Mouse (Mus musculus) myocyte (in vitro differentiated cells): ENCODE results near the gene Abhd14a. TPM values are rescaled to one million over a fixed set of nuclear protein-coding genes. Genes with fewer than 3 reads are reported as not detected.

ENCODE experiments used
- H3K27me3 ChIP-seq: one replicate; pipeline ENCODE4 v1.6.1; 2011; ENCODE audit not compliant: control insufficient read depth, insufficient read depth, insufficient read length
- H3K36me3 ChIP-seq: one replicate; pipeline ENCODE4 v1.6.1; 2011; ENCODE audit not compliant: control insufficient read depth, insufficient read depth
- H3K4me2 ChIP-seq: one replicate; pipeline ENCODE4 v1.6.1; 2011; ENCODE audit warnings: low read depth, control low read depth
- H3K4me3 ChIP-seq: one replicate; pipeline ENCODE4 v1.5.1; 2011; ENCODE audit warnings: mild to moderate bottlenecking, control low read depth, moderate library complexity
- H3K79me2 ChIP-seq: one replicate; pipeline ENCODE4 v1.6.1; 2011; ENCODE audit not compliant: control insufficient read depth, insufficient read depth
- H3ac ChIP-seq: one replicate; pipeline ENCODE4 v1.6.1; 2011; ENCODE audit not compliant: control insufficient read depth, insufficient read length
- CEBPB ChIP-seq: IDR thresholded peaks from 2 replicates; pipeline ENCODE4 v1.6.1; 2011; ENCODE audit warnings: mild to moderate bottlenecking, moderate library complexity; ENCODE audit not compliant: poor library complexity, insufficient read depth, severe bottlenecking
- E2F4 ChIP-seq: IDR thresholded peaks from one replicate; pipeline ENCODE4 v1.6.1; 2011; ENCODE audit warnings: mild to moderate bottlenecking, control low read depth, moderate library complexity; ENCODE audit not compliant: insufficient read depth
- MAX ChIP-seq: IDR thresholded peaks from one replicate; pipeline ENCODE4 v1.6.1; 2011; ENCODE audit warnings: low read depth, mild to moderate bottlenecking, control low read depth
- MYOD1 ChIP-seq, 3 experiments: IDR thresholded peaks; one replicate each; pipeline ENCODE4 v1.6.1; 2011; ENCODE audit warnings: control low read depth in 2 of 3, low read depth in 2 of 3, mild to moderate bottlenecking in 2 of 3, moderate library complexity in 1 of 3; ENCODE audit not compliant: insufficient read length in 2 of 3, control insufficient read depth in 1 of 3
- MYOG ChIP-seq, 3 experiments: IDR thresholded peaks; one replicate each; pipeline ENCODE4 v1.6.1; 2011; ENCODE audit warnings: control low read depth in 2 of 3, low read depth in 2 of 3, mild to moderate bottlenecking in 2 of 3; ENCODE audit not compliant: insufficient read length in 2 of 3, control insufficient read depth in 1 of 3, insufficient read depth in 1 of 3
- POLR2A ChIP-seq: IDR thresholded peaks from one replicate; pipeline ENCODE4 v1.6.1; 2011; ENCODE audit warnings: low read depth, mild to moderate bottlenecking, control low read depth, moderate library complexity; ENCODE audit not compliant: insufficient read length
- POLR2AphosphoS2 ChIP-seq: IDR thresholded peaks from one replicate; pipeline ENCODE4 v1.6.1; 2011; ENCODE audit warnings: low read depth, control low read depth; ENCODE audit not compliant: insufficient read length
- REST ChIP-seq: IDR thresholded peaks from one replicate; pipeline ENCODE4 v1.6.1; 2011; ENCODE audit warnings: mild to moderate bottlenecking, control low read depth, moderate library complexity; ENCODE audit not compliant: insufficient read depth, insufficient read length
- SRF ChIP-seq: IDR thresholded peaks from one replicate; pipeline ENCODE4 v1.6.1; 2011; ENCODE audit warnings: low read depth; ENCODE audit not compliant: control insufficient read depth, insufficient read length
- TCF12 ChIP-seq: IDR thresholded peaks from one replicate; pipeline ENCODE4 v1.6.1; 2011; ENCODE audit warnings: mild to moderate bottlenecking, control low read depth; ENCODE audit not compliant: poor library complexity, insufficient read depth, severe bottlenecking
- TCF3 ChIP-seq: IDR thresholded peaks from one replicate; pipeline ENCODE4 v1.6.1; 2011; ENCODE audit warnings: low read depth, control low read depth; ENCODE audit not compliant: insufficient read length
- USF1 ChIP-seq: IDR thresholded peaks from one replicate; pipeline ENCODE4 v1.6.1; 2011; ENCODE audit warnings: low read depth, mild to moderate bottlenecking, control low read depth, moderate library complexity
- polyA plus RNA-seq: library from polyadenylated mRNA; unstranded; fragments of >200 nt; fragmentation: generic; extraction: Trizol; gene quantifications from one replicate; pipeline ENCODE4 v1.2.1, GENCODE M21; 2012; ENCODE audit warnings: missing spikeins

Abhd14a gene
- polyA plus RNA-seq, 1 experiment = 19.2 TPM

DNA sequence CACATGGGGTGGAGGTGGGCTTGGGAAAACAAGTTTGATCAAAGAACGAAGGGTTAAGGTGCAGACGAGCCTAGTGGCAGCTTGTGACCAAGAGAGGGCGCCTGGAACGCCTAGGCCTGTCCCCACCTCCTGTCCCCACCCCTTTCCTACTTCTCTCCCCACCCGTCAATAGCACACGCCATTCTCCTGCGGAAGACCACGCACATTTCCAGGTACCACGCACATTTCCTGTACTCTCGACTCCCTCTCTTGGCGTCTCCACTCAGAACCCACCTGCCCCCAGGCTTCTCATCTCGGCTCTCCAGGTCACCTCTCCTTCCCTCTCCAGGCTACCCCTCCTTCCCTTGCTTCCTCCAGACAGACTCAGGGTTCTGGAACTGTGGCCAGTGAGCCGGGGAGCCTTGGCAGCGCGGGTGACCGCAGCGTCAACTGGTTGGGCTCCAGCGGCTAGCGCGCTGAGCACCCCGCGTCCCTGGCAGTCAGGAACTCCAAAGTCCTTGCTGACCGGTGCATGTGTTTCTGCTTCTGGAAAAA, 1.1 kb upstream of the Abhd14a start:
- H3K4me3 ChIP-seq = peak overlapping the region; percentile 40
- no peak for TF ChIP-seq MAX
- peak; percentile 50 for TF ChIP-seq POLR2A
- peak in 2 of 3 experiments; percentile 20 to 54 for TF ChIP-seq MYOD1 (IDR thresholded peaks at IDR 0.05; ENCODE audit: control insufficient read depth in 1 of 3, insufficient read length in 2 of 3, low read depth in 2 of 3)
- TF ChIP-seq TCF12 = no peak
- TF ChIP-seq MYOG (IDR thresholded peaks at IDR 0.05; ENCODE audit: control insufficient read depth in 1 of 3, insufficient read depth in 1 of 3, insufficient read length in 2 of 3, low read depth in 2 of 3) = peak in 2 of 3 experiments; percentile 59 to 69
- TF ChIP-seq POLR2AphosphoS2 = peak; percentile 66
- TF ChIP-seq USF1 = no peak

GRCm38 (mm10) chr9:106447951-106448350, 473 bp upstream of the Abhd14a start:
- H3K36me3 ChIP-seq = no peaks in the 10 kb centered on the region
- no peaks in the 10 kb centered on the region for H3K79me2 ChIP-seq
- H3K27me3 ChIP-seq = no peaks in the 10 kb centered on the region
- peak overlapping the region; percentile 99 for H3K4me2 ChIP-seq
- no peak overlapping the region for H3ac ChIP-seq
- H3K4me3 ChIP-seq = peak overlapping the region; percentile 40
- TF ChIP-seq POLR2A (no peak), E2F4 (no peak), REST (no peak), CEBPB (no peak), TCF12 (no peak), SRF (no peak), MAX (no peak), USF1 (no peak), MYOG (IDR thresholded peaks at IDR 0.05; ENCODE audit: control insufficient read depth in 1 of 3, insufficient read depth in 1 of 3, insufficient read length in 2 of 3, low read depth in 2 of 3) (no peak), TCF3 (no peak), MYOD1 (IDR thresholded peaks at IDR 0.05; ENCODE audit: control insufficient read depth in 1 of 3, insufficient read length in 2 of 3, low read depth in 2 of 3) (no peak), POLR2AphosphoS2 (no peak)

More for the DNA sequence above, 1.1 kb upstream of the Abhd14a start:
- peak overlapping the region; percentile 99 for H3K4me2 ChIP-seq
- no peaks in the 10 kb centered on the region for H3K27me3 ChIP-seq
- H3ac ChIP-seq = no peak overlapping the region
- H3K36me3 ChIP-seq = no peaks in the 10 kb centered on the region
- no peaks in the 10 kb centered on the region for H3K79me2 ChIP-seq

DNA sequence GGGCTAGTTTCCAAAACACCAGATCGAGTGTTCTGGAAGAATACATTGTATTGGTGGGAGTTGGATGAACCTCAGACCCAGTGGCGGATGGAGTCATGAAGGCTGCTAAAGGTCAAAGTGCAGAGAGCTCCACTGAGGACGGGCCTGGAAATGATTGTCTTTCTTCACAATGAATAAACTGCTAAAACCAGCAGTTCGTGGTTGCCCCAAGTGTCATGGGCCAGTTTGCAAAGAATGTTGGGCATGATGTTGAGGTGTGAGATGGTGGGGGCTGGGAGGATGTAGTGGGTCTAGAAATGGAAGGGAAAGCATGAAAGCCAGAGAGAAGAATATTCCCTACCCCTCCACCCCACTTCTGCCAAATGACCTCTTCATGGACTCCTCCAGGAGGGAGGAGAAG, 2.6 kb downstream of the Abhd14a start:
- no peak for TF ChIP-seq MAX
- TF ChIP-seq REST = no peak
- no peak for TF ChIP-seq MYOD1 (IDR thresholded peaks at IDR 0.05; ENCODE audit: control insufficient read depth in 1 of 3, insufficient read length in 2 of 3, low read depth in 2 of 3)
- no peak for TF ChIP-seq SRF
- no peak for TF ChIP-seq POLR2AphosphoS2
- TF ChIP-seq TCF12 = no peak
- TF ChIP-seq CEBPB = no peak
- no peak for TF ChIP-seq POLR2A
- no peak for TF ChIP-seq MYOG (IDR thresholded peaks at IDR 0.05; ENCODE audit: control insufficient read depth in 1 of 3, insufficient read depth in 1 of 3, insufficient read length in 2 of 3, low read depth in 2 of 3)
- TF ChIP-seq TCF3 = no peak
- TF ChIP-seq E2F4 = no peak
- TF ChIP-seq USF1 = no peak
- no peaks in the 10 kb centered on the region for H3K79me2 ChIP-seq
- H3K4me2 ChIP-seq = no peak overlapping the region
- no peaks in the 10 kb centered on the region for H3K36me3 ChIP-seq
- no peaks in the 10 kb centered on the region for H3K27me3 ChIP-seq
- no peak overlapping the region for H3K4me3 ChIP-seq
- H3ac ChIP-seq = no peak overlapping the region

DNA sequence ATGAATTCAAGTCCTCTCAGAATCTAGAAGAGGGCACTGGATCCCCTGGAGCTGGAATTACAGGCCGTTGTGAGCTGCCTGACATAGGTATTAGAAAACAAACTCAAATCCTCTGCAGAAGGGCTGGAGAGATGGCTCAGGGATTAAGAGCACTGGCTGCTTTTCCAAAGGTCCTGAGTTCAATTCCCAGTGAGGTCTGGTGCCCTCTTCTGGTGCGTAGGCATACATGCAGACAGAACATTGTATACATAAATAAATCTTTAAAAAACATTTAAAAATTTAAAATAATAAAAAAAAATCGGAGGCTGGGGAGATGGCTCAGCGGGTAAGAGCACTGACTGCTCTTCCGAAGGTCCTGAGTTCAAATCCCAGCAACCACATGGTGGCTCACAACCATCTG, 4.8 kb downstream of the Abhd14a start:
- no peaks in the 10 kb centered on the region for H3K36me3 ChIP-seq
- TF ChIP-seq E2F4 (no peak), USF1 (no peak), CEBPB (no peak), MAX (no peak), POLR2A (no peak), SRF (no peak), POLR2AphosphoS2 (no peak)
- no peak overlapping the region for H3K4me3 ChIP-seq
- H3ac ChIP-seq = no peak overlapping the region
- no peaks in the 10 kb centered on the region for H3K27me3 ChIP-seq
- no peaks in the 10 kb centered on the region for H3K79me2 ChIP-seq
- no peak overlapping the region for H3K4me2 ChIP-seq

GRCm38 (mm10) chr9:106436566-106436965, 10.9 kb downstream of the Abhd14a start:
- no peak overlapping the region for H3K4me2 ChIP-seq

More at GRCm38 (mm10) chr9:106436566-106436965, 10.9 kb downstream of the Abhd14a start:
- Histone ChIP-seq H3K36me3 (peaks cover 5% of the 10 kb centered on the region), H3K4me3 (no peak overlapping the region), H3ac (no peak overlapping the region), H3K79me2 (no peaks in the 10 kb centered on the region), H3K27me3 (no peaks in the 10 kb centered on the region)
- no peak for TF ChIP-seq TCF12
- no peak for TF ChIP-seq MYOG (IDR thresholded peaks at IDR 0.05; ENCODE audit: control insufficient read depth in 1 of 3, insufficient read depth in 1 of 3, insufficient read length in 2 of 3, low read depth in 2 of 3)
- TF ChIP-seq MYOD1 (IDR thresholded peaks at IDR 0.05; ENCODE audit: control insufficient read depth in 1 of 3, insufficient read length in 2 of 3, low read depth in 2 of 3) = no peak
- no peak for TF ChIP-seq POLR2AphosphoS2
- no peak for TF ChIP-seq REST
- no peak for TF ChIP-seq MAX
- TF ChIP-seq SRF = no peak
- no peak for TF ChIP-seq TCF3
- no peak for TF ChIP-seq USF1
- no peak for TF ChIP-seq E2F4
- no peak for TF ChIP-seq CEBPB
- TF ChIP-seq POLR2A = no peak
